Mouse (Mus musculus) testis, adult 2 months (tissue): ENCODE data around the gene Ppp1r21. TPM values are rescaled to one million over a fixed set of nuclear protein-coding genes. Genes with fewer than 3 reads are reported as not detected.

Source experiments
- H3K27ac ChIP-seq: fragments of 200-500 bp; 2 replicates; pipeline ENCODE4 v1.5.1; 2012; ENCODE audit warnings: low read depth, low read length; ENCODE audit not compliant: control insufficient read depth, insufficient read depth
- H3K27me3 ChIP-seq: fragments of 200-500 bp; 2 replicates; pipeline ENCODE4 v1.6.1; 2012; ENCODE audit warnings: mild to moderate bottlenecking, low read length, moderate library complexity; ENCODE audit not compliant: control insufficient read depth, insufficient read depth
- H3K36me3 ChIP-seq: fragments of 200-500 bp; 2 replicates; pipeline ENCODE4 v1.6.1; 2012; ENCODE audit warnings: mild to moderate bottlenecking, low read length; ENCODE audit not compliant: control insufficient read depth, insufficient read depth
- H3K4me1 ChIP-seq: fragments of 200-500 bp; 2 replicates; pipeline ENCODE4 v1.6.1; 2012; ENCODE audit warnings: low read length; ENCODE audit not compliant: control insufficient read depth, insufficient read depth
- H3K4me3 ChIP-seq: fragments of 200-500 bp; 2 replicates; pipeline ENCODE4 v1.5.1; 2012; ENCODE audit warnings: low read depth, mild to moderate bottlenecking, low read length, moderate library complexity, mixed read lengths; ENCODE audit not compliant: control insufficient read depth
- CTCF ChIP-seq: fragments of 200-500 bp; IDR thresholded peaks from 2 replicates; pipeline ENCODE4 v1.5.1; 2012; ENCODE audit warnings: low read depth, mild to moderate bottlenecking, inconsistent platforms, low read length, moderate library complexity; ENCODE audit not compliant: control insufficient read depth, insufficient read depth, insufficient replicate concordance
- POLR2A ChIP-seq: fragments of 200-500 bp; IDR thresholded peaks from 2 replicates; pipeline ENCODE4 v1.6.1; 2012; ENCODE audit warnings: low read depth, mild to moderate bottlenecking, inconsistent platforms, low read length, moderate library complexity; ENCODE audit not compliant: control insufficient read depth
- polyA plus RNA-seq: library from polyadenylated mRNA; depleted of rRNA; stranded (reverse); fragments of >200 nt; gene quantifications from 2 replicates; pipeline ENCODE4 v1.2.3, GENCODE M21; 2012; rRNA removed

Ppp1r21 gene
- polyA plus RNA-seq, 1 experiment: 9.4 TPM

- Histone ChIP-seq H3K27me3 (no peaks in the 10 kb centered on the region), H3K4me3 (peak overlapping the region; percentile 55), H3K4me1 (peaks cover 14% of the 10 kb centered on the region), H3K27ac (no peak overlapping the region), H3K36me3 (no peaks in the 10 kb centered on the region)
- TF ChIP-seq POLR2A (no peak), CTCF (no peak)
Observed at GRCm38 (mm10) chr17:88636076-88636475, 106.2 kb downstream of the Ppp1r21 start.

GRCm38 (mm10) chr17:88636587-88636986 is 106.7 kb downstream of the Ppp1r21 start:
- no peaks in the 10 kb centered on the region for H3K27me3 ChIP-seq
- no peaks in the 10 kb centered on the region for H3K36me3 ChIP-seq
- H3K27ac ChIP-seq: no peak overlapping the region
- peaks cover 14% of the 10 kb centered on the region for H3K4me1 ChIP-seq
- TF ChIP-seq CTCF (no peak), POLR2A (no peak)
- peak overlapping the region; percentile 55 for H3K4me3 ChIP-seq

Other genes with a start within 250 kb of the Ppp1r21 start
- 1.7 and 2.1 TPM in 2 replicates for gene Foxn2, start 89.4 kb upstream of the Ppp1r21 start, polyA plus RNA-seq
- 18.5 and 19.5 TPM in 2 replicates for gene Ston1, start 67.6 kb downstream of the Ppp1r21 start, polyA plus RNA-seq
- 371 and 389 TPM in 2 replicates for gene Gtf2a1l, start 138.5 kb downstream of the Ppp1r21 start, polyA plus RNA-seq